Comparison of ENCODE assay signal across 22 mouse cellular contexts in the genomic region with DNA sequence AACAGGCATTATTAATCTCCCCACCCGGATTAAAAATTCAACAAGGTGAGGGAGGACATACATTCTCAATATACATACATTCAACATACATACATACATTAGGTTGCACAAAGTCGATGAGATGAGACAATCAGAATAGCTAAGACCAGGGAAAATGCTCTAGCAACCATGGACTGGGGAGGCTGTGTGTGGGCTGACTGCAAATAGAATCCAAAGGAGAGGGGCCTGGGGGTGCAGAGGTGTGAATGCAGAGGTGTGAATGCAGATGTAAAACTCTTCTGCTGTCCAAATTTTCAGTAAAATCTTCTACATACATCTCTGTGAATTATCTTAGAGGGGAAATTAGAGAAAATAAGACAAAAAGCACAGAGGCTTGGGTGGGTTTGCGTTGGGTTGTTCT. TPM values are rescaled to one million over a fixed set of nuclear protein-coding genes. Genes with fewer than 3 reads are reported as not detected.
DNase-seq lines count a peak whose midpoint lies in the region; TF ChIP-seq lines count a peak whose summit lies in the region.
"Had no signal": no experiment of that assay in that cellular context is flagged by ENCODE, and none has a peak within 500 bp of the region (broad histone marks: within the 10 kb centered on the region; RNA-seq: fewer than 3 reads in every experiment).

No protein-coding gene starts in this region.

- DNase-seq in gastrocnemius, adult 2 months, result no peak
- DNase-seq in gastrocnemius, postnatal 14 days, result no peak
- DNase-seq in right cerebral cortex, adult 18-20 months, result peak; percentile 55
- DNase-seq in right cerebral cortex, postnatal 10 days (ENCODE audit: low spot score in 2 of 2), result no peak
- DNase-seq in brain, adult 2 months (ENCODE audit: low read depth, low spot score), result peak; percentile 74
- DNase-seq in embryo, embryonic 10.5 days (ENCODE audit: low spot score), result no peak
- DNase-seq: adrenal gland, adult 8-10 months; adrenal gland, postnatal 25 days; cerebellum, adult 11 months; cerebellum, adult 2 months; cerebellum, adult 9-11 months; cerebellum, postnatal 25 days; embryo, embryonic 11 days; gastrocnemius, postnatal 25 days had no signal

- intact Hi-C loops in gastrocnemius, adult 2 months (cut with DNase I), result no loop called here
- intact Hi-C loops in gastrocnemius, postnatal 14 days (cut with DNase I; ENCODE audit: low total_unique reads), result no loop called here

- TF ChIP-seq CTCF in gastrocnemius, adult 2 months (IDR thresholded peaks at IDR 0.05), result no peak

- peaks cover 12% of the 10 kb centered on the region for H3K4me1 ChIP-seq in brown adipose tissue, adult 24 weeks (ENCODE audit: control insufficient read depth, insufficient read depth, insufficient read length, low read length)
- H3K4me1 ChIP-seq: forebrain, embryonic 15.5 days; hindbrain, embryonic 15.5 days had no signal

- H3K27ac ChIP-seq in gastrocnemius, adult 2 months, result peak overlapping the region; percentile 65
- peak overlapping the region; percentile 77 for H3K27ac ChIP-seq in brown adipose tissue, adult 24 weeks (replicated peaks; ENCODE audit: low read depth, low read length)
- H3K27ac ChIP-seq: embryonic facial prominence, embryonic 10.5 days; embryonic facial prominence, embryonic 13.5 days; forebrain, embryonic 12.5 days; forebrain, embryonic 15.5 days; hindbrain, embryonic 12.5 days; hindbrain, embryonic 15.5 days had no signal

- H3K4me3 ChIP-seq in gastrocnemius, adult 2 months, result no peak overlapping the region
- H3K4me3 ChIP-seq in brown adipose tissue, adult 24 weeks (ENCODE audit: insufficient read depth, low read depth, low read length), result no peak overlapping the region
- H3K4me3 ChIP-seq: embryonic facial prominence, embryonic 10.5 days; embryonic facial prominence, embryonic 13.5 days; erythroblast, embryonic 14.5 days; forebrain, embryonic 12.5 days; forebrain, embryonic 15.5 days; hindbrain, embryonic 12.5 days; hindbrain, embryonic 15.5 days had no signal

RNA-seq across cellular contexts. Expression of gene Akap2, which starts 29.9 kb away (rescaled TPM):
- total RNA-seq in gastrocnemius, adult 2 months (2021), result 10 to 100 TPM; 28.3 to 42.6 TPM
- 10 to 100 TPM; 36.1 to 37.1 TPM for total RNA-seq in gastrocnemius, postnatal 14 days (2021)
- 30.6 and 41.6 TPM in 2 replicates for polyA plus RNA-seq in brown adipose tissue, adult 24 weeks (2012; ENCODE audit: insufficient read depth, insufficient read length, missing spikeins)

Comparison
In these comparisons a context has a peak if more than half of its experiments do, and no peak if none do; other contexts are left out.
1. DNase-seq: peak in right cerebral cortex, adult 18-20 months (single experiment) and brain, adult 2 months (single experiment); none in gastrocnemius, adult 2 months (single experiment), gastrocnemius, postnatal 14 days (single experiment), right cerebral cortex, postnatal 10 days (0 of 2) and embryo, embryonic 10.5 days (single experiment).